Mouse (Mus musculus) megakaryocyte, embryonic 14.5 days (primary cell): ENCODE data around the gene Pomc. TPM values are rescaled to one million over a fixed set of nuclear protein-coding genes. Genes with fewer than 3 reads are reported as not detected.
"Not testable (repeated sequence)": the region's sequence is repeated elsewhere in the genome, so short reads cannot be mapped to it uniquely, and the experiment has no call there.

Experiments
- H3K27me3 ChIP-seq: replicated peaks from 2 replicates; pipeline ENCODE3; 2012; ENCODE audit warnings: inconsistent platforms
- H3K36me3 ChIP-seq: replicated peaks from 2 replicates; pipeline ENCODE3; 2012; ENCODE audit warnings: low read length, inconsistent platforms, mixed read lengths
- H3K4me1 ChIP-seq: 2 replicates; pipeline ENCODE4 v1.6.1; 2012; ENCODE audit warnings: inconsistent platforms
- H3K4me3 ChIP-seq: replicated peaks from 2 replicates; pipeline ENCODE3; 2012; ENCODE audit warnings: moderate library complexity, mild to moderate bottlenecking, inconsistent platforms
- H3K9me3 ChIP-seq: 2 replicates; pipeline ENCODE4 v1.6.1; 2012; ENCODE audit warnings: inconsistent platforms
- FLI1 ChIP-seq: IDR thresholded peaks from 2 replicates; pipeline ENCODE4 v1.6.1; 2012; ENCODE audit warnings: low read length, inconsistent platforms, mixed read lengths
- GATA1 ChIP-seq: IDR thresholded peaks from 3 replicates; pipeline ENCODE4 v1.6.1; 2012; ENCODE audit warnings: mixed read lengths, low read length, inconsistent platforms, borderline replicate concordance
- polyA plus RNA-seq: library from polyadenylated mRNA; stranded (reverse); fragments of >175 nt; gene quantifications from 2 replicates; pipeline ENCODE4 v1.2.3, GENCODE M21; 2012; ENCODE audit warnings: low replicate concordance; ENCODE audit not compliant: insufficient read depth

Pomc gene
- polyA plus RNA-seq, 1 experiment: 0.31 TPM

GRCm38 (mm10) chr12:3960553-3960952 lies 5.8 kb downstream of the Pomc start:
- TF ChIP-seq FLI1 (no peak), GATA1 (no peak)
- H3K27me3 ChIP-seq: peaks cover 36% of the 10 kb centered on the region
- no peaks in the 10 kb centered on the region for H3K36me3 ChIP-seq
- peak overlapping the region; percentile 93 for H3K4me3 ChIP-seq
- H3K4me1 ChIP-seq: peaks cover 18% of the 10 kb centered on the region
- H3K9me3 ChIP-seq: 0 out of 2 replicates have a peak, but pooled peaks cover 4% of the 10 kb centered on the region

DNA sequence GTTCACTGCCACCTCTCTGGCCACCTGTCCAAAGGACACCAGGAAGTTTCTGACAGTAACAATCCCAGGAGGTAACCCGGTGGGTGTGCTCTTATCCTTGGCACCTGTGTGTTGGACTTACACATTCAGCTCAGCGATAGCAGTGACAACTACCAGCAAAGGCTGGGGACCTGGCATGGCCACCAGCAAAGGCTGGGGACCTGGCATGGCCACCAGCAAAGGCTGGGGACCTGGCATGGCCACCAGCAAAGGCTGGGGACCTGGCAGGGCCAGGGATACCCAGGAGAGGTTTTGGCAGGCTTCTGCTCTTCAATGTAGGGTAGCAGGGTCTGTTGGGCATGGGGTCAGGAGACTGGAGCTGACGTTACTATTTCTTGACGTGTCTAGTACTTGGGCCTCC lies 12.4 kb downstream of the Pomc start:
- TF ChIP-seq FLI1 (no peak), GATA1 (no peak)

DNA sequence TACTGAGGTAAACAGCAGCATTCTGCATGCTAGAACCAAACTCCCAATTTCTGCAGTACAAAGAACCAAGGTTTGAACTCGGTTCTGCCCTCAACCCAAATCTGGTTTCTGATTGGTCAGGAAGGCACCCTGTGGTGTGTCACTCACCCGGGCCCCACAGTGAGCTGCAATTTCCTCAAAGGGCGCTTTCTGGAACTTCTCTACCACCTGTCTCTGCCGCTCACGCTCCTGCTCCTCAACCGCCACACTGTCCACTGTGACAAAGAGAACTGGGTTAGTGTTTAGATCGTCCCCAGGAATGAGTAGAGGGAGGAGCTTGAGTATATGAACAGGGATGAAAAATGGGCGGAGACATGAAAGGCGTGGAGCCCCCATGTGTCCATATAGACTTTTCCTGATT lies 13.6 kb downstream of the Pomc start:
- no peak overlapping the region for H3K4me3 ChIP-seq
- peaks cover 4% of the 10 kb centered on the region; the same call in 1 of the 2 replicates for H3K4me1 ChIP-seq
- TF ChIP-seq FLI1: no peak
- TF ChIP-seq GATA1: no peak
- H3K9me3 ChIP-seq: peaks cover 7% of the 10 kb centered on the region
- H3K36me3 ChIP-seq: no peaks in the 10 kb centered on the region
- peaks cover 39% of the 10 kb centered on the region for H3K27me3 ChIP-seq

More for the DNA sequence above, 12.4 kb downstream of the Pomc start:
- Histone ChIP-seq H3K4me1 (peaks cover 4% of the 10 kb centered on the region; the same call in 1 of the 2 replicates), H3K27me3 (peaks cover 43% of the 10 kb centered on the region), H3K36me3 (no peaks in the 10 kb centered on the region), H3K9me3 (no peaks in the 10 kb centered on the region), H3K4me3 (no peak overlapping the region)

- H3K9me3 ChIP-seq: peaks cover 25% of the 10 kb centered on the region
- H3K4me1 ChIP-seq, H3K36me3 ChIP-seq: not testable (repeated sequence)
- H3K27me3 ChIP-seq: peaks cover 44% of the 10 kb centered on the region
- H3K4me3 ChIP-seq: peak overlapping the region; percentile 54
Measured at GRCm38 (mm10) chr12:3973169-3973568, 18.4 kb downstream of the Pomc start.

GRCm38 (mm10) chr12:3980991-3981349 lies 26.2 kb downstream of the Pomc start:
- no peaks in the 10 kb centered on the region for H3K9me3 ChIP-seq
- no peaks in the 10 kb centered on the region for H3K36me3 ChIP-seq
- peak overlapping the region; percentile 91 for H3K4me3 ChIP-seq
- TF ChIP-seq GATA1 (no peak), FLI1 (no peak)
- H3K27me3 ChIP-seq: peaks cover 69% of the 10 kb centered on the region
- H3K4me1 ChIP-seq: peaks cover 27% of the 10 kb centered on the region

DNA sequence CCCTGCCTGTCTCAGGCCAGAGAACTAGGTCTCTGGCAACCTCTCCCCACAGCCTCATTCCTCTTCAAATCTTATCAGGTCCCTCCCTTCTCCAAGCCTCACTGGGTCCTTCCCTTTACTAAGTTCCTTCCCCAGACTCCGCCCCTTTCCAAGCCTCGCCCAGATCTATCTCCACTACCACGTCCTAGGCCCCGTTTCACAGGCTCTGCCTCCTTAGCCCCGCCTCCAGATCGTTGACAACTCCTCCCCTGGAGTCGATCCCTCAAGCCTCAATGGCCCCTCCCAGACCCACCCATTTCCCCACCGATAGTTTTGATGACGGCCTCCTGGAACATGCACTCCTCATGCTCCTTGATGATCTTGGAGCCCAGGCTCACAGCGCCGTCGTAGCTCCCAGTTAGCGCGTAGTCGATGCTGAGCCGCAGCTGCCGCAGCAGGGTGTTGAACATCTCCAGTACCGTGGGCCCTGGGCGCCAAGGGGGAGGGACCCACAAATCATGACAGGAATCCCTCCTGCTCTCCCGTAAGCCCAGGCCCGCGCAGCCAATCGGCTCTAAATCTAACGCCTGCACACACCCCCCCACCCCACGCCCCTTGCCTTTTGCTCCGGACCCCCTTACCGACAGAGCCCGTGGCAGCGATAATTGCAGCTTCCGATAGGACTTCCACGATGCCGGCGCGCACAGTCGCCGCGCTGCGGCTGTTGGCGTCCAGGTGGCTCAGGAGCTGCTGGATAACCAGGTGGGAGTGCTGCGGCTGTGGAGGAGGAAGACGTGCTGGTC lies 26.8 kb downstream of the Pomc start:
- Histone ChIP-seq H3K4me1 (peaks cover 27% of the 10 kb centered on the region), H3K36me3 (no peaks in the 10 kb centered on the region), H3K27me3 (peaks cover 70% of the 10 kb centered on the region), H3K4me3 (peak overlapping the region; percentile 91), H3K9me3 (no peaks in the 10 kb centered on the region)
- TF ChIP-seq FLI1: no peak
- no peak for TF ChIP-seq GATA1

DNA sequence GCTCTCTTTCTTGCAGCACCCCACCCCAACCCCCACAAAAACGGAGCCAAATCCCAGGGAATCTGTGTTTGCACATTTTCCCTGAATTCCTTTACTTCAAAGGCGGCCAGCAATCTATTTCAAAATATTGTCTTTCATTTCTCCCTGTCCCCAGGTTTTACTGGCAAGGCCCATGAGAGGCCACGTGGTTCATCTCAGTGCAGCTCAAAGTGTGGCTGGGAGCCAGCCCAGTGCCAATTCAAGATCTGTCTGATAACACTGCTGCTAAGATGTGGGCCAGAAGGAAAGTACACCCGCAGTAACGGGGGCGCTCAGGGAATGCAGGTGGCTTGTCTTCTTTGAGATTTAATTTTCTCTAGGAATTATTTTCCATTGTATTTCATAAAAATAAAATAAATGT lies 27.5 kb downstream of the Pomc start:
- peaks cover 68% of the 10 kb centered on the region for H3K27me3 ChIP-seq
- TF ChIP-seq FLI1 (no peak), GATA1 (no peak)
- H3K4me3 ChIP-seq: peak overlapping the region; percentile 91

DNA sequence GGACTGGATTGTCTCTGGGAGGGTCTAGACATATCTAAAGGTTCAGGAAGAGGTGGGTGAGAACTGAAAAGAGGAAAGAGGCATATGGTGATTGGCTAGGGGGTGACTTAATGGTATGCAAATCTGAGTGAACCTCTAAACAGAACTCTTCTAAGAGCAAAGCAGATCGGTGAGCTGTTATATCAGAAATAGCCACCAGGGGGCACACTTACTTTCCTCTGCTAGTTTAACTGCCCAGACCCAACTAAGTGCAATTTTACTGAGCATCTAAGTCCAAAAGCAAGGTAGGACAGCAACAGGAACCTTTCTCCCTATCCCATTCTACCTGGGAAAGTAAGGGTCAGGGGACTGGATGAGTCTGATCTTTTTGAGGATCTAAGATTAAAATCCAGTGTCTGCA lies 29.0 kb downstream of the Pomc start:
- TF ChIP-seq FLI1 (no peak), GATA1 (no peak)

More for the DNA sequence above, 27.5 kb downstream of the Pomc start:
- H3K36me3 ChIP-seq: no peaks in the 10 kb centered on the region
- H3K4me1 ChIP-seq: peaks cover 27% of the 10 kb centered on the region
- no peaks in the 10 kb centered on the region for H3K9me3 ChIP-seq

DNA sequence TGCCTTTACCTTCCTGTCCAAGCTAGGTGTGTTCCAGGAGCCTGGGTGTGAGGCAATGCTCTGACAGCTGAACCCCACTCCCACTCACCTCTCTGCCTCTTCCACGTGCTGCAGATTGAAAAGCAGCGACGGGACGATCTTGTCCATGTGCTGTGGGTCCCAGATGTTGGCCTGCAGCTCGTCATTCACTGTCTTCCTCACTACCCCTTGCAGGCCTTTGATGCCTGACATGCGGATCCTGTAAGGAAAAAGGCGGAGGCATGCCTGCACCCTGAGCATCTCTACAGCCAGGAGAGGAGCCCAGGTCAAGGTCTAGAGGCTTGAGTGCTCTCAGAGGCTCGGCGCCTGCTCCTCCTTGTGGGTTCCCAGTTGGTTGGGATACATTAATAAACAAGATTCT lies 29.7 kb downstream of the Pomc start:
- no peaks in the 10 kb centered on the region for H3K36me3 ChIP-seq
- H3K27me3 ChIP-seq: peaks cover 59% of the 10 kb centered on the region
- H3K4me3 ChIP-seq: no peak overlapping the region
- TF ChIP-seq GATA1 (no peak), FLI1 (no peak)
- H3K4me1 ChIP-seq: peaks cover 27% of the 10 kb centered on the region
- no peaks in the 10 kb centered on the region for H3K9me3 ChIP-seq

More for the DNA sequence above, 29.0 kb downstream of the Pomc start:
- no peaks in the 10 kb centered on the region for H3K9me3 ChIP-seq
- peaks cover 63% of the 10 kb centered on the region for H3K27me3 ChIP-seq
- H3K4me1 ChIP-seq: peaks cover 27% of the 10 kb centered on the region
- H3K4me3 ChIP-seq: no peak overlapping the region
- H3K36me3 ChIP-seq: no peaks in the 10 kb centered on the region

GRCm38 (mm10) chr12:3989943-3990342 lies 35.2 kb downstream of the Pomc start:
- H3K9me3 ChIP-seq: no peaks in the 10 kb centered on the region
- no peak overlapping the region for H3K4me3 ChIP-seq
- TF ChIP-seq FLI1: no peak
- no peak for TF ChIP-seq GATA1
- no peaks in the 10 kb centered on the region; the same call in 1 of the 2 replicates for H3K4me1 ChIP-seq
- H3K27me3 ChIP-seq: peaks cover 42% of the 10 kb centered on the region
- H3K36me3 ChIP-seq: no peaks in the 10 kb centered on the region

- no peak overlapping the region for H3K4me3 ChIP-seq
- TF ChIP-seq FLI1: no peak
- H3K9me3 ChIP-seq: no peaks in the 10 kb centered on the region
- H3K4me1 ChIP-seq: no peaks in the 10 kb centered on the region
- H3K36me3 ChIP-seq: no peaks in the 10 kb centered on the region
- H3K27me3 ChIP-seq: peaks cover 39% of the 10 kb centered on the region
Measured at GRCm38 (mm10) chr12:3991047-3991446, 36.3 kb downstream of the Pomc start.
